Mouse (Mus musculus) ES-Bruce4 (cell line): ENCODE results near the gene Vmn2r7. TPM values are rescaled to one million over a fixed set of nuclear protein-coding genes. Genes with fewer than 3 reads are reported as not detected.
A peak's percentile ranks its signal among the peaks of the same experiment; 100 is the strongest.
"Not testable (repeated sequence)": the region's sequence is repeated elsewhere in the genome, so short reads cannot be mapped to it uniquely, and the experiment has no call there.

Source experiments
- H3K27ac ChIP-seq: 2 replicates; pipeline ENCODE4 v1.5.1; 2012; ENCODE audit warnings: low read length, inconsistent platforms; ENCODE audit not compliant: insufficient read depth
- H3K27me3 ChIP-seq: 2 replicates; pipeline ENCODE4 v1.6.1; 2012; ENCODE audit warnings: mild to moderate bottlenecking, low read length, inconsistent platforms; ENCODE audit not compliant: control insufficient read depth, poor library complexity, insufficient read depth, severe bottlenecking
- H3K36me3 ChIP-seq: 2 replicates; pipeline ENCODE4 v1.6.1; 2012; ENCODE audit warnings: inconsistent platforms, mild to moderate bottlenecking, low read length, moderate library complexity; ENCODE audit not compliant: control insufficient read depth, poor library complexity, insufficient read depth, severe bottlenecking
- H3K4me1 ChIP-seq: one replicate; pipeline ENCODE4 v1.8.1; 2011; ENCODE audit warnings: low read length; ENCODE audit not compliant: control insufficient read depth, insufficient read depth
- H3K4me3 ChIP-seq: 2 replicates; pipeline ENCODE4 v1.5.1; 2011; ENCODE audit warnings: low read depth, mild to moderate bottlenecking, low read length
- H3K9ac ChIP-seq: 2 replicates; pipeline ENCODE4 v1.6.1; 2012; ENCODE audit warnings: low read depth, mild to moderate bottlenecking, inconsistent platforms; ENCODE audit not compliant: poor library complexity, severe bottlenecking
- H3K9me3 ChIP-seq: replicated peaks from 2 replicates; pipeline ENCODE4 v1.6.1; 2012; ENCODE audit warnings: mild to moderate bottlenecking, low read length, inconsistent platforms; ENCODE audit not compliant: control insufficient read depth, poor library complexity, insufficient read depth, severe bottlenecking
- CTCF ChIP-seq: IDR thresholded peaks from one replicate; pipeline ENCODE4 v1.8.1; 2011; ENCODE audit warnings: low read depth, low read length
- EP300 ChIP-seq: IDR thresholded peaks from 2 replicates; pipeline ENCODE4 v1.6.1; 2011; ENCODE audit warnings: low read depth, low read length; ENCODE audit not compliant: insufficient read depth
- POLR2A ChIP-seq: IDR thresholded peaks from one replicate; pipeline ENCODE4 v1.8.1; 2011; ENCODE audit warnings: low read length; ENCODE audit not compliant: insufficient read depth
- polyA plus RNA-seq: library from polyadenylated mRNA; stranded (reverse); fragments of >200 nt; gene quantifications from 2 replicates; pipeline ENCODE4 v1.2.4, GENCODE M21; 2011; ENCODE audit warnings: low read depth; ENCODE audit not compliant: missing spikeins, insufficient read depth, insufficient read length

Vmn2r7 gene
- polyA plus RNA-seq = not detected in 2 replicates

DNA sequence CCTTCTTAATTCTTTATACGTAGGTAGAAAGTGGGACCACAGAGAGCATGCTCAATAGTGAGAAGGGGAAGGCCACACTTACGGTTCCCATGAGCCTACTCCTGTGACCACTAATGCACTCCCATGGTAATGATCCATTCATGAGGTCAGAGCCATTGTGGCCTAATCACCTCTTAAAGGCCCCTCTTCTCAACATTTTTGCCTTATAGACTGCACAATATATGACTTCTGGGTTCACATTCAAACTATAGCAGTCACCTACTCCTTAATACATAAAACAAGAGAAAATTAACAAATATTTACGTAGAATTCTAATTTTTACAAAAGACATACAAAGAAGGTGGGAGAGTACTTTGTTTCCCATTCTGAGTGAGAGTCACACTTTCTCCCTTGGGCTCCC is at the start of gene Vmn2r7:
Gene Vmn2r7, minus strand, starts transcription at position 101 of the 400 bp plus-strand sequence.
- H3K36me3 ChIP-seq, H3K4me1 ChIP-seq, H3K9me3 ChIP-seq: not testable (repeated sequence)

DNA sequence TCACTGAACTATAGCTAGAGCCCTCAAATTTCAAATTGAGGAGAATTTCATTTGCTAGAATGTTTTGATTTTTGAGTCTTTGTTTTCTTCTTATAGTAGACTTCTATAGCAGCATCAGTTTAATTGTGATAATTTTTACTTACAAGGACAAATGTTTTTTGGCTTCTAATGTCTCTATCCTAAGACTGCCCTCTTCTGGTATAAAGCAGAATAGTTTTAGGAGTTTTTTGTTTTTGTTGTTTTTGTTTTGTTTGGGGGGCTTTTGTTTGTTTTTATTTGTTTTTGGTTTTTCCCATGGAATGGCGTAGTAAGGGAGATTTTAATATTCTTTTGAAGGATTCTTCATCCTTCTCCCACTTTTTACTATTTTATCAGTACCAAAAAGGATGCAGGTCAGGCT is 45.2 kb upstream of the Vmn2r7 start:
- no peaks in the 10 kb centered on the region for H3K4me1 ChIP-seq
- H3K27ac ChIP-seq = no peak overlapping the region
- no peaks in the 10 kb centered on the region; the same call in 1 of the 2 replicates for H3K9me3 ChIP-seq
- H3K4me3 ChIP-seq = no peak overlapping the region
- no peak overlapping the region for H3K9ac ChIP-seq
- TF ChIP-seq POLR2A = no peak
- TF ChIP-seq EP300 = no peak
- TF ChIP-seq CTCF = no peak
- no peaks in the 10 kb centered on the region for H3K27me3 ChIP-seq
- H3K36me3 ChIP-seq = no peaks in the 10 kb centered on the region

More for the DNA sequence above, at the start of gene Vmn2r7:
- H3K27me3 ChIP-seq, H3K4me3 ChIP-seq, H3K27ac ChIP-seq, H3K9ac ChIP-seq: not testable (repeated sequence)

DNA sequence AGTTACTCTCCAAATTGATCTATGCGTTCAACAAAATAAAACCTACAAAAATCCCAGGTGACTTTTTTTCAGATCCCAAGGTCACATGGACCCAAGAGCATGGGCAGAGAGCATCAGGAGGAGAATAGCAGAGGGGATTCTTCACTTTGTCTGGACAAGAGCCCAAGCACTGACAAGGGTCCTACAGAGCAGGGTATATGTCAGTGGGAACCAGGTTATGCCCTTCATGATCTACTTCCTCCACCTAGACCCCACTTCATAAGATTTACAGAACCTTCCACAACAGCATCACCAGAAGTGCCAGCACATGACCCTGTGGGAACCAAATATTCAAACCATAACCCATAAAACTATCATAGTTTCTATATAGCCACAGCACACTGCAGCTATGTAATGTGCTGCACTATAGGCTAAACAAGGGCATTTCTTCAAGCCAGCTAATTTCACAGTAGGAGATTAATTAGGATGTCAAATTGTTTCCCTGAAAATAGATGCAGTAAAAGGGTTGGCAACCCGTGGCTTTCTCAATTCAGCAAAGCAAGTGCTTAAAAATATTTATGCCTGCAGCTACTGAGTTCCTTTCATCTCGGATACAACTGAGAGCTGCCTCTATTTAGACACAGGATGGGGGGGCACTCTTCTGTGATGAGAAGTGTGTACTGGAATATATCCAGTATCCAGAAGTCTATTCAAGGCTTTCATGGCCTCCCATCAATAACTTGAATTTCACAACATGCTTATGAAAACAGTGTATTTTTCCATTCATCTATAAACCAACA is 33.8 kb upstream of the Vmn2r7 start:
- Histone ChIP-seq H3K36me3 (no peaks in the 10 kb centered on the region), H3K9me3 (no peaks in the 10 kb centered on the region; the same call in 1 of the 2 replicates), H3K4me1 (no peaks in the 10 kb centered on the region), H3K4me3 (no peak overlapping the region), H3K27me3 (no peaks in the 10 kb centered on the region), H3K9ac (no peak overlapping the region), H3K27ac (no peak overlapping the region)
- no peak for TF ChIP-seq POLR2A
- TF ChIP-seq EP300 = no peak
- TF ChIP-seq CTCF = no peak

DNA sequence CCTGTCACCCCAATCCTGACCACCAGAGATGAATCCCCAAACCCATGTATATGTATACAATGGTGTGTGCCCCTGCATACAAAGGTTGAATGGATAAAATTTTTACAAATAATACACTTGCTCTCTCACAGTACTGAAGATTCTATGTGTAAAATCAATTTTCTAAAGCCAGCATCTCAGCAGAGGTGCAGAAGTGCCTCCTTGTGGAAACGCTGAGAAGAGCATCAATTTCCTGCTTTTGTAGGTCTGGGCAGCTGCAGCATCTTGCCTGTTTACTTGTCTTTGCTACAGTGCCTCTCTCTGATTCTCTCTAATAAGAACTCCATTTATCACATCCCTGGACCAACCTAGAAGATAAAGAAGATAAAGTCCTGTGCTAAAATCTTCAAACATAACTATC is 32.1 kb upstream of the Vmn2r7 start:
- Histone ChIP-seq H3K9me3 (no peaks in the 10 kb centered on the region; the same call in 1 of the 2 replicates), H3K27me3 (no peaks in the 10 kb centered on the region), H3K27ac (no peak overlapping the region), H3K36me3 (no peaks in the 10 kb centered on the region), H3K9ac (no peak overlapping the region), H3K4me1 (no peaks in the 10 kb centered on the region), H3K4me3 (no peak overlapping the region)
- TF ChIP-seq CTCF (peak; percentile 5), EP300 (no peak)

DNA sequence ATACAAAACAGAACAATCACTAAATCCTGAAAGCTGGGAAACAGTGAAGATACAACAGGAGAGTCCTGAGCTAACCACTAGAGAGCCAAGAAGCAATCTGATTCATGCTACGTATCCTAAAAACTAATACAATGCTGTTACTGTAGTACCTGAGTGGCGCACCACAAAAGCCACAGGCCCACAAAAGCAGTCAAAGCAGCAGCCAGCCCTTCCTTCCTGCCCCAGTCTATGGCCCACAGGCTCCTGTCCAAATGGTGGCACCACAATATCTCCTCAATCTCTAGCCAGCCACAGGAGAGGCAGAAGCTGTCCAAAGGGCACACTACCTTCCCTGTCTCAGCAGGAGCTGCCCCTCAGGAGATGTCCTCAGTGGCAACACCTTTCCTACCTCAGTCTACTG is 1.7 kb downstream of the Vmn2r7 start:
- H3K4me3 ChIP-seq = no peak overlapping the region
- no peaks in the 10 kb centered on the region; the same call in 1 of the 2 replicates for H3K27me3 ChIP-seq
- H3K27ac ChIP-seq = no peak overlapping the region
- H3K4me1 ChIP-seq = no peaks in the 10 kb centered on the region
- H3K9me3 ChIP-seq = no peaks in the 10 kb centered on the region
- H3K9ac ChIP-seq = no peak overlapping the region
- TF ChIP-seq POLR2A (no peak), EP300 (no peak), CTCF (no peak)
- no peaks in the 10 kb centered on the region for H3K36me3 ChIP-seq

DNA sequence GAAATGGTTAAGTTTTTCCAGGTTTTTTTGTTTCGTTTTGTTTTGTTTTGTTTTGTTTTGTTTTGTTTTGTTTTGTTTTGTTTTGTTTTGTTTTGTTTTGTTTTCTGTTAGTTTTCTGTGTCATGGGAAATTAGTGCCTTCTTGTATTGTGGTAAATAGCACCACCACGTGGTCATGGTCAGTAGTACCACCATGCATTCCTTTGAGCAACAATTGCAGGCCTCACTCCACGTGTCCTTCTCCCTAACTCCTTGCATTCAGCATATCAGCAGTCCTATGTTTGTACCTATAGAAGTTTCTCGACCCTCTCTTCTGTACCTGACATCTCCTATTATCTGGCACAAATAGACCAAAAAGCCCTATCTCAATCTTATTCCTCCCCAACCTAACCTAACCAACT is 2.3 kb downstream of the Vmn2r7 start:
- no peak overlapping the region for H3K27ac ChIP-seq
- TF ChIP-seq EP300 (no peak), CTCF (peak; percentile 37)
- H3K4me3 ChIP-seq = no peak overlapping the region
- H3K4me1 ChIP-seq = no peaks in the 10 kb centered on the region
- H3K9me3 ChIP-seq = no peaks in the 10 kb centered on the region
- no peaks in the 10 kb centered on the region for H3K36me3 ChIP-seq
- H3K9ac ChIP-seq = no peak overlapping the region
- H3K27me3 ChIP-seq = no peaks in the 10 kb centered on the region; the same call in 1 of the 2 replicates
